Mouse (Mus musculus) heart, postnatal 0 days (tissue): Measurements from ENCODE around the gene Cfap299.

Source experiments
- CTCF ChIP-seq: IDR thresholded peaks from 2 replicates; pipeline ENCODE4 v1.5.1; 2016; ENCODE audit warnings: antibody characterized with exemption, control low read depth, low read depth
- EP300 ChIP-seq: IDR thresholded peaks from 2 replicates; pipeline ENCODE4 v1.6.1; 2016; ENCODE audit warnings: antibody characterized with exemption, low read depth

DNA sequence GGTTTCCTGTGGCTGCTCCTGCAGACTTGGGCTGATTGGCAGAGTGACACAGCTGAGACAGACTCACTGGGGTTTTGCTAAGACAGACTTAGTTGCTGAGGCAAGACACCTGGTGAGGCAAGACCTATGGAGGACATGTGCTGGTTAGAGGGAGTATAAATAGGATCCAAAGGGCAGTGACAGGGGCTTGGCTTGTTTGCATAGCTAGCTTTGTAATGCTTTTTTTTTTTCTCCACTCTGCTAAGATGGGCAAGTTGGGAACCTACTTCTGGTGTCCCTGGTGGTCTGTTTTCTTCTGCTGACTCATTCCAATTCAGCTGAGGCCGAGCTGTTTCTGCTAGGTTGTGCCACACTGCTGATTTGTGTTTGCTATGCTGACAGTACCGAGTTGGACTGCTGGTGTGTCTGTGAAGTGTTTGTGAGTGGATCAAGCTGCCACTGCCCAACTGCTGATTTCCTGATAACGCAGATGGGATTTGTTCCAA, 240.0 kb downstream of the Cfap299 start:
- TF ChIP-seq EP300 (no peak), CTCF (no peak)
